Mouse (Mus musculus): ENCODE results near the gene Slc43a1. TPM values are rescaled to one million over a fixed set of nuclear protein-coding genes. Genes with fewer than 3 reads are reported as not detected.
A peak's percentile ranks its signal among the peaks of the same experiment; 100 is the strongest.
"Not testable (repeated sequence)": the region's sequence is repeated elsewhere in the genome, so short reads cannot be mapped to it uniquely, and the experiment has no call there.

The Slc43a1 gene
- polyA plus RNA-seq, 1 experiment from 2014 or later, result 18.8 TPM

- no peak for TF ChIP-seq CTCF (IDR thresholded peaks at IDR 0.05; ENCODE audit: low read depth)
- H3K4me3 ChIP-seq (ENCODE audit: low read depth, low read length), result no peak overlapping the region
- DNase-seq, result peak; percentile 34
- no peaks in the 10 kb centered on the region for H3K4me1 ChIP-seq (ENCODE audit: insufficient read depth)
- no peak overlapping the region for H3K9ac ChIP-seq
- no peaks in the 10 kb centered on the region for H3K27me3 ChIP-seq (ENCODE audit: insufficient read depth, low read length)
- no peak overlapping the region for H3K4me2 ChIP-seq
- ATAC-seq (ENCODE audit: insufficient read depth), result no peak
- no peaks in the 10 kb centered on the region for H3K9me3 ChIP-seq (ENCODE audit: low read depth, low read length)
- H3K36me3 ChIP-seq (ENCODE audit: insufficient read depth), result no peaks in the 10 kb centered on the region
- no peak overlapping the region for H3K27ac ChIP-seq (ENCODE audit: low read depth)
- WGBS, result 17% methylated on average over 4 of the region's 4 CpGs
Measured at GRCm38 (mm10) chr2:84895495-84896198, 57.0 kb downstream of the Slc43a1 start.

DNA sequence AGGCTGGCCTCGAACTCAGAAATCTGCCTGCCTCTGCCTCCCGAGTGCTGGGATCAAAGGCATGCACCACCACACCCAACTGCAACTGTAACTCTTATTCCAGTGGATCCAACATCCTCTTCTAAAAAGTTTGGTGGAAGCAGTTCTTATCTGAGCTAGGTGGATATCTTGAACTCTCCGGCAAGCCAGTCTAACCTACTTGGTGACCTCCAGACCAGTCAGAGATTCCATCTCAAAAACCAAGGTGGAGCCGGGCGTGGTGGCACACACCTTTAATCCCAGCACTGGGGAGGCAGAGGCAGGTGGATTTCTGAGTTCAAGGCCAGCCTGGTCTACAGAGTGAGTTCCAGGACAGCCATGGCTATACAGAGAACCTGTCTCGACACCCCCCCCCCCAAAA, 58.0 kb downstream of the Slc43a1 start:
- H3K27ac ChIP-seq (ENCODE audit: low read depth); DNase-seq; H3K27me3 ChIP-seq (ENCODE audit: insufficient read depth, low read length); H3K4me3 ChIP-seq (ENCODE audit: low read depth, low read length); H3K36me3 ChIP-seq (ENCODE audit: insufficient read depth); ATAC-seq (ENCODE audit: insufficient read depth); H3K9ac ChIP-seq; H3K4me2 ChIP-seq; H3K4me1 ChIP-seq (ENCODE audit: insufficient read depth); H3K9me3 ChIP-seq (ENCODE audit: low read depth, low read length): not testable (repeated sequence)
- 91% methylated on average over 6 of the region's 6 CpGs for WGBS

DNA sequence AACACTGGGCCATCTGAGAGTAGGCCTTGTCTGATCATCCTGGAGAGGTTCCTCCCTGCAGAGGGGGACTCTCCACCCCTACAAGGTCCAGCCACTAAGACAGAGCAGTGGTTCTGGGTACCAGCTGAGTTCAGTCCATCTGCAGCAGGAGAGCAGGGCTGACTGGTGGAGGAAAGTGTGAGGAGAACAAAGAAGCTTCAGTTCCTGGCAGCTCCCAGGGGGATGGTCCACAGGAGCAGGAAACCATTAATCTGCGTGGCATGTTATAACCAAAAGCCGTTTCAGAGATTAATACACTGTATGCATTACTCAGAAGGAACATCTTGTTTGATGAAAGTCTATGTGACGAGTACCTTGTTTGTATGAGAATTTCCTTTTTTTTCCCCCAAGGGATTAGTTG, 74.1 kb downstream of the Slc43a1 start:
- Histone ChIP-seq H3K27me3 (ENCODE audit: insufficient read depth, low read length) (no peaks in the 10 kb centered on the region), H3K9ac (no peak overlapping the region), H3K4me3 (ENCODE audit: low read depth, low read length) (no peak overlapping the region), H3K9me3 (ENCODE audit: low read depth, low read length) (no peaks in the 10 kb centered on the region), H3K27ac (ENCODE audit: low read depth) (no peak overlapping the region), H3K4me1 (ENCODE audit: insufficient read depth) (no peaks in the 10 kb centered on the region), H3K36me3 (ENCODE audit: insufficient read depth) (no peaks in the 10 kb centered on the region), H3K4me2 (no peak overlapping the region)
- no peak for TF ChIP-seq CTCF (IDR thresholded peaks at IDR 0.05; ENCODE audit: low read depth)
- DNase-seq (peak; percentile 40), ATAC-seq (ENCODE audit: insufficient read depth) (peak; percentile 67)
- 19% methylated on average over 3 of the region's 3 CpGs for WGBS

Other genes starting within 250 kb of the Slc43a1 start
- 59.9 and 63.3 TPM in 2 replicates for gene Ctnnd1, start 188.1 kb upstream of the Slc43a1 start, polyA plus RNA-seq (2014; fragmentation: Nextera tagmentation; extraction: Ambion mirVana)
- 0.22 and 0.39 TPM in 2 replicates for gene Btbd18, start 179.8 kb upstream of the Slc43a1 start, polyA plus RNA-seq (2014; fragmentation: Nextera tagmentation; extraction: Ambion mirVana)
- gene Selenoh, start 168.1 kb upstream of the Slc43a1 start, polyA plus RNA-seq (2014; fragmentation: Nextera tagmentation; extraction: Ambion mirVana), result 419 and 427 TPM in 2 replicates
- gene Gm28635, start 160.8 kb upstream of the Slc43a1 start, polyA plus RNA-seq (2014; fragmentation: Nextera tagmentation; extraction: Ambion mirVana), result not detected in 2 replicates
- 44.8 and 45.4 TPM in 2 replicates for gene Med19, start 160.4 kb upstream of the Slc43a1 start, polyA plus RNA-seq (2014; fragmentation: Nextera tagmentation; extraction: Ambion mirVana)
- gene Tmx2, start 159.7 kb upstream of the Slc43a1 start, polyA plus RNA-seq (2014; fragmentation: Nextera tagmentation; extraction: Ambion mirVana), result 110 and 117 TPM in 2 replicates
- gene Zdhhc5, start 123.7 kb upstream of the Slc43a1 start, polyA plus RNA-seq (2014; fragmentation: Nextera tagmentation; extraction: Ambion mirVana), result 30.8 and 31.0 TPM in 2 replicates
- gene Clp1, start 111.5 kb upstream of the Slc43a1 start, polyA plus RNA-seq (2014; fragmentation: Nextera tagmentation; extraction: Ambion mirVana), result 25.6 and 28.1 TPM in 2 replicates
- 6.4 and 7.4 TPM in 2 replicates for gene Ypel4, start 104.8 kb upstream of the Slc43a1 start, polyA plus RNA-seq (2014; fragmentation: Nextera tagmentation; extraction: Ambion mirVana)
- 4.7 and 4.9 TPM in 2 replicates for gene Gm19426, start 95.2 kb upstream of the Slc43a1 start, polyA plus RNA-seq (2014; fragmentation: Nextera tagmentation; extraction: Ambion mirVana)
- 65.4 and 70.3 TPM in 2 replicates for gene Serping1, start 63.4 kb upstream of the Slc43a1 start, polyA plus RNA-seq (2014; fragmentation: Nextera tagmentation; extraction: Ambion mirVana)
- 39.1 and 40.0 TPM in 2 replicates for gene Ube2l6, start 40.0 kb upstream of the Slc43a1 start, polyA plus RNA-seq (2014; fragmentation: Nextera tagmentation; extraction: Ambion mirVana)
- gene Smtnl1, start 16.2 kb upstream of the Slc43a1 start, polyA plus RNA-seq (2014; fragmentation: Nextera tagmentation; extraction: Ambion mirVana), result 0.11 and 0.24 TPM in 2 replicates
- gene Timm10, start 11.9 kb upstream of the Slc43a1 start, polyA plus RNA-seq (2014; fragmentation: Nextera tagmentation; extraction: Ambion mirVana), result 55.4 and 58.7 TPM in 2 replicates
- 1.1 and 1.2 TPM in 2 replicates for gene Rtn4rl2, start 47.9 kb downstream of the Slc43a1 start, polyA plus RNA-seq (2014; fragmentation: Nextera tagmentation; extraction: Ambion mirVana)
- 77.4 and 78.9 TPM in 2 replicates for gene Slc43a3, start 97.7 kb downstream of the Slc43a1 start, polyA plus RNA-seq (2014; fragmentation: Nextera tagmentation; extraction: Ambion mirVana)
- 0.23 TPM in 1 of 2 replicates, not detected in the other for gene Prg2, start 141.6 kb downstream of the Slc43a1 start, polyA plus RNA-seq (2014; fragmentation: Nextera tagmentation; extraction: Ambion mirVana)
- gene Prg3, start 149.4 kb downstream of the Slc43a1 start, polyA plus RNA-seq (2014; fragmentation: Nextera tagmentation; extraction: Ambion mirVana), result not detected in 2 replicates
- gene Ssrp1, start 198.4 kb downstream of the Slc43a1 start, polyA plus RNA-seq (2014; fragmentation: Nextera tagmentation; extraction: Ambion mirVana), result 346 and 352 TPM in 2 replicates
- gene P2rx3, start 198.6 kb downstream of the Slc43a1 start, polyA plus RNA-seq (2014; fragmentation: Nextera tagmentation; extraction: Ambion mirVana), result 0.43 and 0.77 TPM in 2 replicates
- 10.6 and 13.7 TPM in 2 replicates for gene Tnks1bp1, start 209.2 kb downstream of the Slc43a1 start, polyA plus RNA-seq (2014; fragmentation: Nextera tagmentation; extraction: Ambion mirVana)

Data from lung, embryonic 14.5 days (tissue).